Mouse (Mus musculus) limb, embryonic 10.5 days (tissue): ENCODE data around the gene Grhl1. TPM values are rescaled to one million over a fixed set of nuclear protein-coding genes. Genes with fewer than 3 reads are reported as not detected.

Source experiments
- DNase-seq: peaks from one replicate; pipeline ENCODE4 v3.0.0-alpha.2; 2017; ENCODE audit warnings: low spot score
- H3K27ac ChIP-seq: fragments of 300-500 bp; sonication (generic); 2 replicates; pipeline ENCODE4 v1.5.1; 2016; ENCODE audit warnings: mild to moderate bottlenecking
- H3K27me3 ChIP-seq: fragments of 300-500 bp; sonication (generic); 2 replicates; pipeline ENCODE4 v1.6.1; 2016; ENCODE audit warnings: low read depth, mild to moderate bottlenecking; ENCODE audit not compliant: poor library complexity, severe bottlenecking
- H3K36me3 ChIP-seq: fragments of 300-500 bp; sonication (generic); 2 replicates; pipeline ENCODE4 v1.6.1; 2016; ENCODE audit warnings: mild to moderate bottlenecking, moderate library complexity
- H3K4me1 ChIP-seq: fragments of 300-500 bp; sonication (generic); 2 replicates; pipeline ENCODE4 v1.6.1; 2016
- H3K4me3 ChIP-seq: fragments of 300-500 bp; sonication (generic); 2 replicates; pipeline ENCODE4 v1.5.1; 2016; ENCODE audit warnings: mild to moderate bottlenecking, moderate library complexity
- H3K9me3 ChIP-seq: fragments of 300-500 bp; sonication (generic); replicated peaks from 2 replicates; pipeline ENCODE4 v1.6.1; 2016; ENCODE audit warnings: mild to moderate bottlenecking
- WGBS: fragments of 180-500 bp; shearing (Covaris S2); methylation state at CpG from one replicate; pipeline ENCODE4 v1.1.7; 2016; 5-methylcytosine and 5-hydroxymethylcytosine counted together
- polyA plus RNA-seq: library from polyadenylated mRNA; unstranded; fragments of >200 nt; fragmentation: Nextera tagmentation; extraction: Ambion mirVana; gene quantifications from 2 replicates; pipeline ENCODE4 v1.2.1, GENCODE M21; 2016

Gene Grhl1
- polyA plus RNA-seq, 1 experiment from 2014 or later = 0.71 TPM

- Histone ChIP-seq H3K27ac (peak overlapping the region; percentile 50), H3K27me3 (peaks cover 55% of the 10 kb centered on the region), H3K9me3 (no peaks in the 10 kb centered on the region), H3K4me1 (peaks cover 19% of the 10 kb centered on the region), H3K36me3 (no peaks in the 10 kb centered on the region), H3K4me3 (peak overlapping the region; percentile 69)
- DNase-seq = no peak
- WGBS = 8% methylated on average over 41 of the region's 48 CpGs
Observed at GRCm38 (mm10) chr12:24572421-24573274, 565 bp downstream of the Grhl1 start.

- 63% methylated on average over 3 of the region's 3 CpGs for WGBS
- Histone ChIP-seq H3K9me3 (no peaks in the 10 kb centered on the region), H3K27me3 (peaks cover 55% of the 10 kb centered on the region), H3K4me3 (no peak overlapping the region), H3K27ac (no peak overlapping the region), H3K36me3 (no peaks in the 10 kb centered on the region), H3K4me1 (peaks cover 19% of the 10 kb centered on the region)
- no peak for DNase-seq
Observed at GRCm38 (mm10) chr12:24573275-24573580, 1.1 kb downstream of the Grhl1 start.

GRCm38 (mm10) chr12:24574870-24575269 lies 2.8 kb downstream of the Grhl1 start:
- no peak overlapping the region for H3K4me3 ChIP-seq
- WGBS = 26% methylated on average over 7 of the region's 7 CpGs
- peaks cover 55% of the 10 kb centered on the region for H3K27me3 ChIP-seq
- no peak for DNase-seq
- H3K4me1 ChIP-seq = peaks cover 19% of the 10 kb centered on the region
- no peaks in the 10 kb centered on the region for H3K36me3 ChIP-seq
- H3K9me3 ChIP-seq = no peaks in the 10 kb centered on the region
- no peak overlapping the region for H3K27ac ChIP-seq

- no peaks in the 10 kb centered on the region for H3K36me3 ChIP-seq
- no peak overlapping the region for H3K27ac ChIP-seq
- H3K4me3 ChIP-seq = no peak overlapping the region
- no peaks in the 10 kb centered on the region for H3K9me3 ChIP-seq
- DNase-seq = no peak
- 95% methylated on average over 1 of the region's 1 CpGs for WGBS
- H3K4me1 ChIP-seq = peaks cover 6% of the 10 kb centered on the region; the same call in 1 of the 2 replicates
- peaks cover 3% of the 10 kb centered on the region; the same call in 1 of the 2 replicates for H3K27me3 ChIP-seq
Observed at GRCm38 (mm10) chr12:24580452-24580851, 8.4 kb downstream of the Grhl1 start.

- no peaks in the 10 kb centered on the region for H3K36me3 ChIP-seq
- WGBS = 88% methylated on average over 14 of the region's 14 CpGs
Observed at GRCm38 (mm10) chr12:24580996-24581683, 9.1 kb downstream of the Grhl1 start.

GRCm38 (mm10) chr12:24583653-24584052 lies 11.6 kb downstream of the Grhl1 start:
- H3K4me1 ChIP-seq = no peaks in the 10 kb centered on the region
- no peaks in the 10 kb centered on the region for H3K9me3 ChIP-seq
- DNase-seq = no peak
- H3K36me3 ChIP-seq = no peaks in the 10 kb centered on the region
- no peak overlapping the region for H3K4me3 ChIP-seq
- H3K27me3 ChIP-seq = no peaks in the 10 kb centered on the region
- no peak overlapping the region for H3K27ac ChIP-seq
- 94% methylated on average over 3 of the region's 3 CpGs for WGBS

More at GRCm38 (mm10) chr12:24580996-24581683, 9.1 kb downstream of the Grhl1 start:
- Histone ChIP-seq H3K27me3 (no peaks in the 10 kb centered on the region; the same call in 1 of the 2 replicates), H3K9me3 (no peaks in the 10 kb centered on the region), H3K4me1 (peaks cover 2% of the 10 kb centered on the region; the same call in 1 of the 2 replicates), H3K27ac (no peak overlapping the region), H3K4me3 (no peak overlapping the region)
- DNase-seq = no peak

- no peak for DNase-seq
- Histone ChIP-seq H3K27ac (no peak overlapping the region), H3K27me3 (no peaks in the 10 kb centered on the region), H3K9me3 (no peaks in the 10 kb centered on the region), H3K36me3 (no peaks in the 10 kb centered on the region), H3K4me3 (no peak overlapping the region), H3K4me1 (no peaks in the 10 kb centered on the region)
- 90% methylated on average over 8 of the region's 8 CpGs for WGBS
Observed at GRCm38 (mm10) chr12:24584835-24585234, 12.8 kb downstream of the Grhl1 start.

- Histone ChIP-seq H3K4me1 (no peaks in the 10 kb centered on the region), H3K27ac (no peak overlapping the region), H3K4me3 (no peak overlapping the region), H3K36me3 (no peaks in the 10 kb centered on the region), H3K9me3 (no peaks in the 10 kb centered on the region), H3K27me3 (no peaks in the 10 kb centered on the region)
- no peak for DNase-seq
- WGBS = 74% methylated on average over 7 of the region's 7 CpGs
Observed at GRCm38 (mm10) chr12:24586193-24586592, 14.1 kb downstream of the Grhl1 start.

- Histone ChIP-seq H3K9me3 (no peaks in the 10 kb centered on the region), H3K27ac (no peak overlapping the region), H3K27me3 (no peaks in the 10 kb centered on the region), H3K4me3 (no peak overlapping the region), H3K36me3 (no peaks in the 10 kb centered on the region), H3K4me1 (peaks cover 11% of the 10 kb centered on the region)
- no peak for DNase-seq
- 86% methylated on average over 7 of the region's 7 CpGs for WGBS
Observed at GRCm38 (mm10) chr12:24590371-24590770, 18.3 kb downstream of the Grhl1 start.

- no peak overlapping the region for H3K27ac ChIP-seq
- no peaks in the 10 kb centered on the region for H3K36me3 ChIP-seq
- H3K4me3 ChIP-seq = no peak overlapping the region
- H3K4me1 ChIP-seq = peaks cover 11% of the 10 kb centered on the region
- H3K9me3 ChIP-seq = no peaks in the 10 kb centered on the region
- 82% methylated on average over 9 of the region's 9 CpGs for WGBS
- DNase-seq = no peak
- no peaks in the 10 kb centered on the region for H3K27me3 ChIP-seq
Observed at GRCm38 (mm10) chr12:24592055-24592454, 20.0 kb downstream of the Grhl1 start.

- 16% methylated on average over 22 of the region's 22 CpGs for WGBS
- Histone ChIP-seq H3K36me3 (no peaks in the 10 kb centered on the region), H3K27me3 (no peaks in the 10 kb centered on the region), H3K27ac (no peak overlapping the region), H3K4me1 (peaks cover 11% of the 10 kb centered on the region), H3K9me3 (no peaks in the 10 kb centered on the region), H3K4me3 (peak overlapping the region; percentile 41)
- peak; percentile 45 for DNase-seq
Observed at GRCm38 (mm10) chr12:24592956-24593672, 21.0 kb downstream of the Grhl1 start.

GRCm38 (mm10) chr12:24597376-24597775 lies 25.3 kb downstream of the Grhl1 start:
- Histone ChIP-seq H3K27ac (no peak overlapping the region), H3K36me3 (no peaks in the 10 kb centered on the region)
- DNase-seq = no peak

More at GRCm38 (mm10) chr12:24597376-24597775, 25.3 kb downstream of the Grhl1 start:
- Histone ChIP-seq H3K4me1 (peaks cover 11% of the 10 kb centered on the region), H3K27me3 (no peaks in the 10 kb centered on the region), H3K4me3 (no peak overlapping the region), H3K9me3 (no peaks in the 10 kb centered on the region)
- WGBS = 90% methylated on average over 6 of the region's 6 CpGs
